Mouse (Mus musculus) embryo, embryonic 9.5 days (tissue): ENCODE results near the gene Zer1.

Experiments
- DNase-seq: peaks from one replicate; pipeline ENCODE4 v3.0.0-alpha.2; 2017; ENCODE audit errors: extremely low spot score

Gene Zer1

GRCm38 (mm10) chr2:30128789-30129188 is 4.4 kb upstream of the Zer1 start:
- DNase-seq: peak; percentile 24

- DNase-seq: no peak
These were observed 485 bp downstream of the Zer1 start for GRCm38 (mm10) chr2:30123729-30124471.

GRCm38 (mm10) chr2:30122766-30123165 is 1.6 kb downstream of the Zer1 start:
- no peak for DNase-seq

GRCm38 (mm10) chr2:30120269-30120668 is 4.1 kb downstream of the Zer1 start:
- DNase-seq: no peak

- no peak for DNase-seq
These were observed 4.7 kb downstream of the Zer1 start for GRCm38 (mm10) chr2:30119641-30120051.

GRCm38 (mm10) chr2:30112564-30112963 is 11.8 kb downstream of the Zer1 start:
- no peak for DNase-seq

- DNase-seq: no peak
These were observed 12.9 kb downstream of the Zer1 start for GRCm38 (mm10) chr2:30111500-30111899.

- DNase-seq: no peak
These were observed 16.1 kb downstream of the Zer1 start for GRCm38 (mm10) chr2:30108260-30108659.

- DNase-seq: no peak
These were observed 16.7 kb downstream of the Zer1 start for GRCm38 (mm10) chr2:30107646-30108045.

- peak; percentile 57 for DNase-seq
These were observed 18.0 kb downstream of the Zer1 start for GRCm38 (mm10) chr2:30106364-30106763.

- no peak for DNase-seq
These were observed 24.2 kb downstream of the Zer1 start for GRCm38 (mm10) chr2:30100214-30100613.

- peak; percentile 43 for DNase-seq
These were observed 28.4 kb downstream of the Zer1 start for GRCm38 (mm10) chr2:30095882-30096527.

- DNase-seq: no peak
These were observed 30.2 kb downstream of the Zer1 start for GRCm38 (mm10) chr2:30094208-30094588.

GRCm38 (mm10) chr2:30093471-30094207 is 30.7 kb downstream of the Zer1 start, which contains the start of gene Zdhhc12:
Gene Zdhhc12, minus strand, starts transcription at chr2:30093648.
- peak; percentile 97 for DNase-seq

- no peak for DNase-seq
These were observed 32.0 kb downstream of the Zer1 start for GRCm38 (mm10) chr2:30092280-30092918.

- no peak for DNase-seq
These were observed 32.9 kb downstream of the Zer1 start for GRCm38 (mm10) chr2:30091521-30091920.

- no peak for DNase-seq
These were observed 37.1 kb downstream of the Zer1 start for GRCm38 (mm10) chr2:30087310-30087709.

- no peak for DNase-seq
These were observed 39.8 kb downstream of the Zer1 start for GRCm38 (mm10) chr2:30084632-30085031.

- DNase-seq: no peak
These were observed 40.3 kb downstream of the Zer1 start for GRCm38 (mm10) chr2:30084113-30084512.

- no peak for DNase-seq
These were observed 44.1 kb downstream of the Zer1 start for GRCm38 (mm10) chr2:30080181-30080800.

- no peak for DNase-seq
These were observed 45.6 kb downstream of the Zer1 start for GRCm38 (mm10) chr2:30078760-30079159.

GRCm38 (mm10) chr2:30078349-30078712 is 46.1 kb downstream of the Zer1 start:
- no peak for DNase-seq
